Mouse (Mus musculus) gastrocnemius, adult 2 months (tissue): ENCODE results near the gene Prss45. TPM values are rescaled to one million over a fixed set of nuclear protein-coding genes. Genes with fewer than 3 reads are reported as not detected.

Experiments used
- DNase-seq: peaks from one replicate; pipeline ENCODE4 v3.0.0; 2022
- H3K27ac ChIP-seq: fragments of 200-600 bp; 2 replicates; pipeline ENCODE4 v1.8.1; 2022; ENCODE audit warnings: mild to moderate bottlenecking
- H3K4me3 ChIP-seq: fragments of 200-600 bp; 2 replicates; pipeline ENCODE4 v1.8.1; 2022; ENCODE audit warnings: mild to moderate bottlenecking, moderate library complexity
- CTCF ChIP-seq: fragments of 200-600 bp; IDR thresholded peaks from 2 replicates; pipeline ENCODE4 v1.8.1; 2022; ENCODE audit warnings: antibody characterized with exemption, mild to moderate bottlenecking, moderate library complexity
- intact Hi-C: fragments of 180-260 bp; cut with DNase I; formaldehyde crosslinking; loops from one replicate; pipeline ENCODE4 v1.15.1; 2025
- total RNA-seq, 2 experiments: library from RNA; stranded (reverse); gene quantifications; 2 replicates each; pipeline ENCODE4 v1.2.3; 2021

The Prss45 gene
- total RNA-seq, 2 experiments from 2014 or later: not detected

GRCm38 (mm10) chr9:110890026-110890783, 55.8 kb downstream of the Prss45 start:
- intact Hi-C loops: no loop called here
- DNase-seq: no peak
- no peak overlapping the region for H3K4me3 ChIP-seq
- TF ChIP-seq CTCF: peak; percentile 37; the same call in 1 of the 2 replicates
- H3K27ac ChIP-seq: peak overlapping the region; percentile 24; the same call in 1 of the 2 replicates

Other genes starting within 250 kb of the Prss45 start
- 1 to 10 TPM in 1 of 2 experiments, under 1 TPM in 1; 0.64 to 1.2 TPM for gene Nradd, start 210.1 kb upstream of the Prss45 start, total RNA-seq
- 1 to 10 TPM; 4.7 to 5.0 TPM for gene Nbeal2, start 180.4 kb upstream of the Prss45 start, total RNA-seq
- gene Ccdc12, start 178.1 kb upstream of the Prss45 start, total RNA-seq: 10 to 100 TPM; 43.4 to 51.7 TPM
- 1,000 to 10,000 TPM in 1 of 2 experiments, 100 to 1,000 TPM in 1; 528 to 1,790 TPM for gene Myl3, start 92.7 kb upstream of the Prss45 start, total RNA-seq
- gene Pth1r, start 87.4 kb upstream of the Prss45 start, total RNA-seq: 1 to 10 TPM in 1 of 2 experiments, under 1 TPM in 1; 0.99 to 1.3 TPM
- gene Prss42, start 36.4 kb upstream of the Prss45 start, total RNA-seq: not detected
- not detected for gene Prss44, start 20.6 kb upstream of the Prss45 start, total RNA-seq
- not detected for gene Prss43, start 7.9 kb upstream of the Prss45 start, total RNA-seq
- gene Prss46, start 9.9 kb downstream of the Prss45 start, total RNA-seq: not detected
- not detected for gene Prss50, start 23.4 kb downstream of the Prss45 start, total RNA-seq
- 1 to 10 TPM; 3.7 to 7.5 TPM for gene Als2cl, start 45.3 kb downstream of the Prss45 start, total RNA-seq
- under 1 TPM; 0.41 to 0.70 TPM for gene Tmie, start 45.5 kb downstream of the Prss45 start, total RNA-seq
- 1 to 10 TPM in 1 of 2 experiments, not detected in 1; 2.4 TPM for gene Fam240a, start 82.3 kb downstream of the Prss45 start, total RNA-seq
- not detected for gene Tdgf1, start 111.6 kb downstream of the Prss45 start, total RNA-seq
- 10 to 100 TPM; 75.0 to 80.8 TPM for gene Lrrc2, start 117.0 kb downstream of the Prss45 start, total RNA-seq
- 1 to 10 TPM; 1.1 to 1.2 TPM for gene Rtp3, start 156.0 kb downstream of the Prss45 start, total RNA-seq
- gene Ltf, start 184.7 kb downstream of the Prss45 start, total RNA-seq: not detected
- 1 to 10 TPM; 3.1 to 4.0 TPM for gene Ccrl2, start 222.9 kb downstream of the Prss45 start, total RNA-seq